Mouse (Mus musculus) cortical plate, adult 2 months (tissue): ENCODE data around the gene Wdr11. TPM values are rescaled to one million over a fixed set of nuclear protein-coding genes. Genes with fewer than 3 reads are reported as not detected.

ENCODE experiments used
- H3K27ac ChIP-seq: fragments of 200-500 bp; 2 replicates; pipeline ENCODE4 v1.5.1; 2012; ENCODE audit warnings: low read length, control low read depth, inconsistent platforms; ENCODE audit not compliant: insufficient read depth
- H3K4me1 ChIP-seq: fragments of 200-500 bp; 2 replicates; pipeline ENCODE4 v1.6.1; 2011; ENCODE audit warnings: low read length; ENCODE audit not compliant: control insufficient read depth, insufficient read depth
- H3K4me3 ChIP-seq: fragments of 200-500 bp; 2 replicates; pipeline ENCODE4 v1.5.1; 2011; ENCODE audit warnings: mild to moderate bottlenecking, low read length, control low read depth; ENCODE audit not compliant: insufficient read depth
- CTCF ChIP-seq: fragments of 200-500 bp; IDR thresholded peaks from 2 replicates; pipeline ENCODE4 v1.5.1; 2011; ENCODE audit warnings: mild to moderate bottlenecking, control low read depth, low read length; ENCODE audit not compliant: insufficient read depth; ENCODE audit errors: extremely low read depth
- POLR2A ChIP-seq: fragments of 200-500 bp; IDR thresholded peaks from 2 replicates; pipeline ENCODE4 v1.6.1; 2011; ENCODE audit warnings: mild to moderate bottlenecking, low read length, control low read depth; ENCODE audit not compliant: insufficient read depth; ENCODE audit errors: extremely low read depth
- polyA plus RNA-seq: library from polyadenylated mRNA; depleted of rRNA; stranded (reverse); fragments of >200 nt; gene quantifications from 2 replicates; pipeline ENCODE4 v1.2.3, GENCODE M21; 2012

Wdr11 gene
- polyA plus RNA-seq, 1 experiment: 30.5 TPM

GRCm38 (mm10) chr7:129631453-129631852 lies 39.8 kb downstream of the Wdr11 start:
- H3K27ac ChIP-seq: no peak overlapping the region
- no peak overlapping the region for H3K4me3 ChIP-seq
- H3K4me1 ChIP-seq: no peaks in the 10 kb centered on the region
- TF ChIP-seq CTCF (no peak), POLR2A (no peak)

GRCm38 (mm10) chr7:129635898-129636640 lies 44.4 kb downstream of the Wdr11 start:
- no peak for TF ChIP-seq POLR2A
- TF ChIP-seq CTCF: no peak
- Histone ChIP-seq H3K4me1 (no peaks in the 10 kb centered on the region), H3K4me3 (no peak overlapping the region), H3K27ac (no peak overlapping the region)

GRCm38 (mm10) chr7:129636992-129637391 lies 45.3 kb downstream of the Wdr11 start:
- Histone ChIP-seq H3K4me3 (no peak overlapping the region), H3K27ac (no peak overlapping the region), H3K4me1 (no peaks in the 10 kb centered on the region)
- no peak for TF ChIP-seq CTCF
- no peak for TF ChIP-seq POLR2A

GRCm38 (mm10) chr7:129637906-129638475 lies 46.3 kb downstream of the Wdr11 start:
- H3K4me1 ChIP-seq: no peaks in the 10 kb centered on the region
- no peak overlapping the region for H3K27ac ChIP-seq
- no peak for TF ChIP-seq POLR2A
- no peak for TF ChIP-seq CTCF
- no peak overlapping the region for H3K4me3 ChIP-seq

- TF ChIP-seq POLR2A (no peak), CTCF (no peak)
Measured at GRCm38 (mm10) chr7:129639006-129639405, 47.3 kb downstream of the Wdr11 start.

GRCm38 (mm10) chr7:129639833-129640232 lies 48.2 kb downstream of the Wdr11 start:
- no peaks in the 10 kb centered on the region for H3K4me1 ChIP-seq
- TF ChIP-seq POLR2A (no peak), CTCF (no peak)
- no peak overlapping the region for H3K27ac ChIP-seq
- H3K4me3 ChIP-seq: no peak overlapping the region

More at GRCm38 (mm10) chr7:129639006-129639405, 47.3 kb downstream of the Wdr11 start:
- Histone ChIP-seq H3K27ac (no peak overlapping the region), H3K4me1 (no peaks in the 10 kb centered on the region), H3K4me3 (no peak overlapping the region)

GRCm38 (mm10) chr7:129643290-129643689 lies 51.6 kb downstream of the Wdr11 start:
- H3K4me3 ChIP-seq: no peak overlapping the region
- TF ChIP-seq POLR2A (no peak), CTCF (no peak)
- no peak overlapping the region for H3K27ac ChIP-seq
- H3K4me1 ChIP-seq: no peaks in the 10 kb centered on the region

- TF ChIP-seq CTCF (no peak), POLR2A (no peak)
- H3K4me1 ChIP-seq: no peaks in the 10 kb centered on the region
Measured at GRCm38 (mm10) chr7:129647798-129648197, 56.1 kb downstream of the Wdr11 start.

GRCm38 (mm10) chr7:129648938-129649337 lies 57.3 kb downstream of the Wdr11 start:
- H3K27ac ChIP-seq: no peak overlapping the region
- H3K4me1 ChIP-seq: peaks cover 3% of the 10 kb centered on the region; the same call in 1 of the 2 replicates
- TF ChIP-seq CTCF (peak; percentile 97), POLR2A (no peak)
- no peak overlapping the region for H3K4me3 ChIP-seq

More at GRCm38 (mm10) chr7:129647798-129648197, 56.1 kb downstream of the Wdr11 start:
- no peak overlapping the region for H3K4me3 ChIP-seq
- H3K27ac ChIP-seq: no peak overlapping the region

- H3K4me1 ChIP-seq: peaks cover 3% of the 10 kb centered on the region; the same call in 1 of the 2 replicates
Measured at GRCm38 (mm10) chr7:129650717-129651116, 59.1 kb downstream of the Wdr11 start.

More at GRCm38 (mm10) chr7:129650717-129651116, 59.1 kb downstream of the Wdr11 start:
- TF ChIP-seq CTCF (no peak), POLR2A (no peak)
- H3K27ac ChIP-seq: no peak overlapping the region
- no peak overlapping the region for H3K4me3 ChIP-seq
